In genomic region chr4:4792992-4793834, GRCm38 (mm10) we compare ENCODE assay signal across 1 mouse cellular context.
TF ChIP-seq lines count a peak whose summit lies in the region.

TSS of gene Impad1 (minus strand) at chr4:4793355.

TF ChIP-seq in CH12.LX, 34 proteins besides CTCF, POLR2A, EP300 and RAD21 (continued from another document):
- no peak for TF ChIP-seq JUN (IDR thresholded peaks at IDR 0.05; ENCODE audit: insufficient read depth, low read depth, low read length)
- no peak for TF ChIP-seq ZC3H11A (IDR thresholded peaks at IDR 0.05; ENCODE audit: low read depth, low read length)
- no peak for TF ChIP-seq E2F4 (IDR thresholded peaks at IDR 0.05; ENCODE audit: insufficient replicate concordance, low read depth, low read length)
- no peak; the same call in 1 of the 2 replicates for TF ChIP-seq ZMIZ1 (IDR thresholded peaks at IDR 0.05; ENCODE audit: low read depth, low read length)
- peak; percentile 78 for TF ChIP-seq HCFC1 (IDR thresholded peaks at IDR 0.05; ENCODE audit: low read depth, low read length)
- TF ChIP-seq USF1 (IDR thresholded peaks at IDR 0.05; ENCODE audit: low read depth, low read length) = no peak
- TF ChIP-seq SMC3 (IDR thresholded peaks at IDR 0.05; ENCODE audit: low read depth, low read length) = no peak
- peak; percentile 80 for TF ChIP-seq NELFE (IDR thresholded peaks at IDR 0.05; ENCODE audit: low read depth, low read length)
- TF ChIP-seq MAX (IDR thresholded peaks at IDR 0.05; ENCODE audit: low read length) = peak; percentile 74
- peak; percentile 58; the same call in 1 of the 2 replicates for TF ChIP-seq POLR2AphosphoS2 (IDR thresholded peaks at IDR 0.05; ENCODE audit: low read depth, low read length)
- no peak for TF ChIP-seq BHLHE40 (IDR thresholded peaks at IDR 0.05; ENCODE audit: low read depth, low read length)
- TF ChIP-seq CHD1 (IDR thresholded peaks at IDR 0.05; ENCODE audit: low read depth, low read length) = no peak
- no peak for TF ChIP-seq USF2 (conservative IDR thresholded peaks at IDR 0.05; ENCODE audit: low read depth, low read length)
- no peak for TF ChIP-seq MAFK (IDR thresholded peaks at IDR 0.05; ENCODE audit: insufficient replicate concordance, low read length)
- TF ChIP-seq CHD2 (IDR thresholded peaks at IDR 0.05; ENCODE audit: low read length) = 0 out of 2 replicates have a peak, but pooled peaks have one; percentile 51
- TF ChIP-seq MXI1 (IDR thresholded peaks at IDR 0.05; ENCODE audit: low read depth, low read length) = peak; percentile 44; the same call in 1 of the 2 replicates
- no peak for TF ChIP-seq JUND (conservative IDR thresholded peaks at IDR 0.05; ENCODE audit: low read depth, low read length)
- no peak for TF ChIP-seq NRF1 (IDR thresholded peaks at IDR 0.05; ENCODE audit: low read depth, low read length)
- no peak for TF ChIP-seq ZNF384 (IDR thresholded peaks at IDR 0.05; ENCODE audit: low read depth, low read length)
- TF ChIP-seq ELF1 (IDR thresholded peaks at IDR 0.05; ENCODE audit: low read depth, low read length) = peak; percentile 91
- TF ChIP-seq MYC (IDR thresholded peaks at IDR 0.05; ENCODE audit: low read depth, low read length) = 0 out of 2 replicates have a peak, but pooled peaks have one; percentile 26
- no peak; the same call in 1 of the 2 replicates for TF ChIP-seq UBTF (IDR thresholded peaks at IDR 0.05; ENCODE audit: low read depth, low read length)
- no peak for TF ChIP-seq PAX5 (IDR thresholded peaks at IDR 0.05; ENCODE audit: low read length)
